Mouse (Mus musculus) neural tube, embryonic 11.5 days (tissue): ENCODE results near the gene Snx1. TPM values are rescaled to one million over a fixed set of nuclear protein-coding genes. Genes with fewer than 3 reads are reported as not detected.

Source experiments
- ATAC-seq: fragments of 200-750 bp; cut with Nextera tagmentation; 2 replicates; pipeline ENCODE4 v1.8.0; 2017; ENCODE audit warnings: moderate number of reproducible peaks, mild to moderate bottlenecking, moderate TSS enrichment, moderate library complexity; ENCODE audit not compliant: insufficient read depth, low FRiP score, low TSS enrichment
- DNase-seq: peaks from one replicate; pipeline ENCODE4 v3.0.0-alpha.2; 2015; ENCODE audit warnings: low spot score
- H3K27ac ChIP-seq: fragments of 300-500 bp; sonication (generic); 2 replicates; pipeline ENCODE4 v1.5.1; 2014; ENCODE audit warnings: low read depth, mild to moderate bottlenecking, low read length
- H3K27me3 ChIP-seq: fragments of 300-500 bp; sonication (generic); 2 replicates; pipeline ENCODE4 v1.6.1; 2014; ENCODE audit warnings: mild to moderate bottlenecking, low read length, mixed read lengths; ENCODE audit not compliant: control insufficient read depth, insufficient read depth
- H3K36me3 ChIP-seq: fragments of 300-500 bp; sonication (generic); 2 replicates; pipeline ENCODE4 v1.6.1; 2014; ENCODE audit warnings: mild to moderate bottlenecking, low read length, moderate library complexity, mixed read lengths; ENCODE audit not compliant: control insufficient read depth, insufficient read depth
- H3K4me1 ChIP-seq: fragments of 300-500 bp; sonication (generic); 2 replicates; pipeline ENCODE4 v1.6.1; 2014; ENCODE audit warnings: low read length, mixed read lengths; ENCODE audit not compliant: control insufficient read depth, insufficient read depth
- H3K4me2 ChIP-seq: fragments of 300-500 bp; sonication (generic); 2 replicates; pipeline ENCODE4 v1.6.1; 2014; ENCODE audit warnings: low read depth, mild to moderate bottlenecking, moderate library complexity
- H3K4me3 ChIP-seq: fragments of 300-500 bp; sonication (generic); 2 replicates; pipeline ENCODE4 v1.5.1; 2014; ENCODE audit warnings: low read depth, low read length
- H3K9ac ChIP-seq: fragments of 300-500 bp; sonication (generic); 2 replicates; pipeline ENCODE4 v1.6.1; 2014; ENCODE audit warnings: mild to moderate bottlenecking, low read length
- H3K9me3 ChIP-seq: fragments of 300-500 bp; sonication (generic); 2 replicates; pipeline ENCODE4 v1.6.1; 2016; ENCODE audit warnings: low read length; ENCODE audit not compliant: control insufficient read depth
- WGBS: fragments of 180-500 bp; shearing (Covaris S2); extraction: QIAGEN DNeasy Blood & Tissue Kit; methylation state at CpG from one replicate; pipeline ENCODE4 v1.1.7; 2014; 5-methylcytosine and 5-hydroxymethylcytosine counted together
- polyA plus RNA-seq: library from polyadenylated mRNA; unstranded; fragments of >200 nt; fragmentation: Nextera tagmentation; extraction: Ambion mirVana; gene quantifications from 2 replicates; pipeline ENCODE4 v1.2.1, GENCODE M21; 2014

Gene Snx1
- polyA plus RNA-seq, 1 experiment from 2014 or later: 131 TPM

GRCm38 (mm10) chr9:66124111-66124531, 2.3 kb downstream of the Snx1 start:
- no peaks in the 10 kb centered on the region for H3K9me3 ChIP-seq
- H3K4me3 ChIP-seq: peak overlapping the region; percentile 64
- H3K4me2 ChIP-seq: peak overlapping the region; percentile 52
- ATAC-seq: peak; percentile 13; the same call in 1 of the 2 replicates
- DNase-seq: no peak
- H3K4me1 ChIP-seq: peaks cover 7% of the 10 kb centered on the region; the same call in 1 of the 2 replicates
- H3K27me3 ChIP-seq: no peaks in the 10 kb centered on the region
- under 1% methylated on average over 12 of the region's 12 CpGs for WGBS
- H3K9ac ChIP-seq: peak overlapping the region; percentile 44
- H3K27ac ChIP-seq: peak overlapping the region; percentile 63
- no peaks in the 10 kb centered on the region for H3K36me3 ChIP-seq

DNA sequence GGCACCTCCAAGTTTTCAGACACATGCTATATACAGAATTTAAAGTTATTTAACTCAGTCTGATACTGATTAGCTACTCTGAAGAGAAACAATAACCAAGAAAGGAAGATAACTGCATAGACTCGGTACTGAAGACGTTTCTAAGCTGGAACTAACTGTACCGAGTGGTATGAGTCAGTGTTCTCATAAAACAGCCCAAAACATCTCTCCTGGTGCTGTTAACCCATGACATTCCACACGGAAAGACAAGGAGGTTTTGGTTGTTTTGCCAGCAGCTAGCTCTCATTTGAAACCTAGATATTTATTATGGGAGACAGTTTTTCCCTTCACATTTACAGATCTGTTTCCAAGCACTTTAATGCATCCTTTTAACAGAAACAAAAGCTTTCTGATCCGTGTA, 2.7 kb downstream of the Snx1 start:
- Histone ChIP-seq H3K27me3 (no peaks in the 10 kb centered on the region), H3K9me3 (no peaks in the 10 kb centered on the region), H3K4me1 (peaks cover 7% of the 10 kb centered on the region; the same call in 1 of the 2 replicates), H3K9ac (peak overlapping the region; percentile 23; the same call in 1 of the 2 replicates), H3K4me2 (peak overlapping the region; percentile 52), H3K36me3 (no peaks in the 10 kb centered on the region), H3K27ac (no peak overlapping the region), H3K4me3 (peak overlapping the region; percentile 64)
- no peak for ATAC-seq
- DNase-seq: no peak
- 13% methylated on average over 5 of the region's 5 CpGs for WGBS

- peaks cover 7% of the 10 kb centered on the region; the same call in 1 of the 2 replicates for H3K4me1 ChIP-seq
- H3K9ac ChIP-seq: no peak overlapping the region
- DNase-seq (no peak), ATAC-seq (no peak)
- no peaks in the 10 kb centered on the region for H3K9me3 ChIP-seq
- H3K27me3 ChIP-seq: no peaks in the 10 kb centered on the region
- H3K4me2 ChIP-seq: no peak overlapping the region
- no peak overlapping the region for H3K27ac ChIP-seq
- no peak overlapping the region for H3K4me3 ChIP-seq
- H3K36me3 ChIP-seq: no peaks in the 10 kb centered on the region
Measured at GRCm38 (mm10) chr9:66121421-66121820, 5.0 kb downstream of the Snx1 start.

DNA sequence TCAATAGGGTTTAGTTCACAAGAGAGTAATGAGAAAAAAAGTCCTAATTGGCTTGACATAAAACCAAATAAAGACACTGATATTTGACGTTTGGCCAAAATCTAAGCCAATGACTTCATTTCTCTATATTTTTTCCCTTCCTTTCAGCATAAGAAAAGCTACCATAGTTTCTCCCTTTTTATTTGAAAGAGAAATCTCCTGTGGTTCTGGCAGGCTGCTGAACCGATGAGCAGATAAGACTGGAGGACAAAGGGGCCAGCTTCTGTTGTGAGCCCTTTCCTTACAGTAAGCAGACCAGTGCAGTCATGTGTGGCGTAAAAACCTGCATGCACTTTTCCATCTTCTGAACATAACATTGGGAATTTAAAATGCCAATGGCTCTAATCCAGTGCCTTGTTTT, 5.4 kb downstream of the Snx1 start:
- peaks cover 7% of the 10 kb centered on the region; the same call in 1 of the 2 replicates for H3K4me1 ChIP-seq
- no peaks in the 10 kb centered on the region for H3K27me3 ChIP-seq
- ATAC-seq: no peak
- no peaks in the 10 kb centered on the region for H3K9me3 ChIP-seq
- DNase-seq: no peak
- H3K4me3 ChIP-seq: no peak overlapping the region
- 88% methylated on average over 3 of the region's 3 CpGs for WGBS
- H3K36me3 ChIP-seq: no peaks in the 10 kb centered on the region
- no peak overlapping the region for H3K27ac ChIP-seq
- no peak overlapping the region for H3K4me2 ChIP-seq
- no peak overlapping the region for H3K9ac ChIP-seq

DNA sequence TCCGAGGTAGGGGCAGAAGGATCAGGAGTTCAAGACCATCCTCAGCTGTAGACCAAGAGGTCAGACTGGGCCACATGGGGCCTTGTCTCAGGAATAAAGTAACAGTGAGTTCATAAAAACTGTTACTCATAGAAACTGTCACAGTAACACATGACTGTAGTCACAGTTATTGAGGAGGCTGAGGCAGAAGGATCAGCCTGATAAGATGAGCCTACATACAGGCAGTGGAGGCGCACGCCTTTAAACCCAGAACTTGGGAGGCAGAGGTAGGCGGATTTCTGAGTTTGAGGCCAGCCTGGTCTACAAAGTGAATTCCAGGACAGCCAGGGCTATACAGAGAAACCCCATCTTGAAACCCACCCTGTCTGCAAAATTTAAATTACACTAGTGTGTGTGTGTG, 6.3 kb downstream of the Snx1 start:
- Histone ChIP-seq H3K9me3 (no peaks in the 10 kb centered on the region), H3K9ac (no peak overlapping the region), H3K4me2 (no peak overlapping the region), H3K27ac (no peak overlapping the region), H3K4me1 (peaks cover 7% of the 10 kb centered on the region; the same call in 1 of the 2 replicates), H3K27me3 (no peaks in the 10 kb centered on the region), H3K36me3 (no peaks in the 10 kb centered on the region), H3K4me3 (no peak overlapping the region)
- ATAC-seq (no peak), DNase-seq (no peak)
- WGBS: 93% methylated on average over 4 of the region's 4 CpGs

DNA sequence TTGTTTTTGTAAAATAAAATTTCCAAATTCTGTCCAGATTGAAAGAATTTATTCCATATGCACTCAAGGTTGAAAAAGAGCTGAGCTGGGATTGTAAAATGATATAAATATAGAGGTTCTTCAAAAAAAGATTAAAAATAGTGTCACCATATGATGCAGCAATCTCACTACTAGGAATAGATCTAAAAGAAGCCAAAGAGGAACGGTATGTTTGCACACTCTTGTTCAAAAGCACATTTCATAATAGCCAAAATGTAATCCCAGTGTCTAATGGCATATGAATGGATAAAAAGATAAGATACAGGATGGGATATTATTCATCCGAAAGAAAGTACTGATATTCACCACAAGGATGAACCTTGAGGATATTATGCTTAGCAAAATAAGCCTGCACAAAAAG, 6.9 kb downstream of the Snx1 start:
- 97% methylated on average over 2 of the region's 2 CpGs for WGBS
- ATAC-seq: no peak
- no peaks in the 10 kb centered on the region for H3K9me3 ChIP-seq
- H3K27me3 ChIP-seq: no peaks in the 10 kb centered on the region
- no peak overlapping the region for H3K27ac ChIP-seq
- peaks cover 7% of the 10 kb centered on the region; the same call in 1 of the 2 replicates for H3K4me1 ChIP-seq
- no peak overlapping the region for H3K4me3 ChIP-seq
- H3K9ac ChIP-seq: no peak overlapping the region
- no peak overlapping the region for H3K4me2 ChIP-seq
- no peaks in the 10 kb centered on the region for H3K36me3 ChIP-seq
- DNase-seq: no peak

DNA sequence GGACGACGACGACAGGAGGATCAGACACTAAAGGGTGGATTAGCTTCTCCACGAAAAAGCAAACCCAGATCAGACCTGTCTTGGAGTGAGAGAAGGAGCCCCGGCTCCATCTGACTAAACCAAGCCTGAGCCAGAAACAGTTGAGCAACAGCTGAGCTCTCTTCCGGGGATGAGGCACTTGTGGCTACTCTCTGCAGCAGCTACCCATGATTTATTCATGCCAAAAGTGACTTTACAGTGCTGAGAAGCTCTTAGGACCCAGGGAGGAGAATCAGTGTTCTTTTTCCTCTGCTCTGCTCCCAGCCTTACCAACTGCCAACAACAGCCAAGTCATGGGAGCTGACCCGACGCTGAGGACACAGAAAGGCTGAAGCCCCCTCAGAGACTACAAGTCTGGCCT, 9.5 kb downstream of the Snx1 start:
- DNase-seq: no peak
- no peaks in the 10 kb centered on the region for H3K27me3 ChIP-seq
- H3K36me3 ChIP-seq: no peaks in the 10 kb centered on the region
- no peaks in the 10 kb centered on the region for H3K9me3 ChIP-seq
- H3K9ac ChIP-seq: no peak overlapping the region
- no peak overlapping the region for H3K27ac ChIP-seq
- H3K4me3 ChIP-seq: no peak overlapping the region
- no peak overlapping the region for H3K4me2 ChIP-seq
- H3K4me1 ChIP-seq: no peaks in the 10 kb centered on the region
- WGBS: 67% methylated on average over 8 of the region's 8 CpGs
- ATAC-seq: no peak

- Histone ChIP-seq H3K36me3 (no peaks in the 10 kb centered on the region), H3K4me1 (no peaks in the 10 kb centered on the region), H3K9me3 (no peaks in the 10 kb centered on the region), H3K27ac (no peak overlapping the region), H3K27me3 (no peaks in the 10 kb centered on the region), H3K4me3 (no peak overlapping the region), H3K9ac (no peak overlapping the region), H3K4me2 (no peak overlapping the region)
- WGBS: 96% methylated on average over 3 of the region's 3 CpGs
- ATAC-seq: no peak
- no peak for DNase-seq
Measured at GRCm38 (mm10) chr9:66114341-66114740, 12.0 kb downstream of the Snx1 start.

- no peaks in the 10 kb centered on the region for H3K4me1 ChIP-seq
- H3K36me3 ChIP-seq: no peaks in the 10 kb centered on the region
- no peaks in the 10 kb centered on the region for H3K27me3 ChIP-seq
- no peak overlapping the region for H3K27ac ChIP-seq
- WGBS: 61% methylated on average over 8 of the region's 8 CpGs
- H3K4me2 ChIP-seq: no peak overlapping the region
- no peaks in the 10 kb centered on the region for H3K9me3 ChIP-seq
- H3K9ac ChIP-seq: no peak overlapping the region
- no peak overlapping the region for H3K4me3 ChIP-seq
- no peak for ATAC-seq
- no peak for DNase-seq
Measured at GRCm38 (mm10) chr9:66110611-66111379, 15.6 kb downstream of the Snx1 start.
